8 mouse cellular contexts compared by ENCODE assay signal in the genomic region with DNA sequence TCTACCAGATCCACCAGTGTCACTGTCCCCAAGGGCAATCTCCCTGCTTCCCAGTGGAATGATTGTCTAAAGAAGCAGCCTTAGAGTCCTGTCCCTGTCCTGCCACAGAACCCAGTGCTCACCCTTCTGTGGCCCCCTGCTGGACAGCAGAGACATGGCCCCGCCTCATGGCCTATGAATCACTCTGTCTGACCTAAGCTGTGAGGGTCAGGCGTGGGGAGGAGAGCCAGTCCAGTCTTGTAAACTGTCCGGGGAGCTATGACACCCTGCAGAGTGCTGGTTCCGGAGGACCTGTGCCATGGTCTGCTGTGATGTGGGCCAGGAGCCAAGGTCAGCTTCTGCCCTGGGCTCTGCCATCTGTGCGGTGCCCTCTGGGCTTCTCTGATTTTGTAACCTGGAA.
DNase-seq lines count a peak whose midpoint lies in the region; ATAC-seq and TF ChIP-seq lines count a peak whose summit lies in the region.

No protein-coding gene starts in this region.

- peak; percentile 14 for DNase-seq in CD4-positive helper T cell, adult 2 months (ENCODE audit: low read depth, low spot score)
- DNase-seq in Patski (ENCODE audit: low read depth, low spot score), result peak; percentile 75
- peak; percentile 67 to 79 for DNase-seq in cerebellum, postnatal 14 days
- DNase-seq in heart, adult 8-10 months (ENCODE audit: low spot score), result peak; percentile 85
- DNase-seq in kidney, postnatal 0 days (ENCODE audit: low spot score), result peak; percentile 93
- DNase-seq in lung, postnatal 14 days, result peak; percentile 86
- peak; percentile 15 to 63 for DNase-seq in spleen, postnatal 10 days (ENCODE audit: low spot score in 2 of 2)
- no peak for DNase-seq in left cerebral cortex, postnatal 25 days (ENCODE audit: low spot score in 2 of 2)

- POLR2A ChIA-PET in Patski (lab: Charles Lee), result interaction anchor here (0.7 to 1.6 kb wide), 2 partner anchors 138 to 163 kb away, joined by 3 to 4 read pairs; no protein-coding TSS in a partner anchor

- H3K36me3 ChIP-seq in kidney, postnatal 0 days (ENCODE audit: insufficient read depth, low read length), result no peaks in the 10 kb centered on the region

- H3K4me3 ChIP-seq in kidney, postnatal 0 days (replicated peaks; ENCODE audit: low read depth, low read length), result no peak overlapping the region

- H3K9me3 ChIP-seq in kidney, postnatal 0 days (replicated peaks; ENCODE audit: low read length), result no peaks in the 10 kb centered on the region

- intact Hi-C loops in left cerebral cortex, postnatal 25 days (cut with DNase I), result no loop called here

- in situ Hi-C loops in Patski (cut with MboI; ENCODE audit: low pct_unique_long_range_greater_than_20kb), result no loop called here

- TF ChIP-seq CTCF in Patski (IDR thresholded peaks at IDR 0.05), result no peak
- peak; percentile 92 for TF ChIP-seq CTCF in kidney, postnatal 0 days (IDR thresholded peaks at IDR 0.05; ENCODE audit: low read depth)

- WGBS in kidney, postnatal 0 days, result 26% methylated on average over 5 of the region's 5 CpGs

- peak; percentile 54 for ATAC-seq in Patski
- ATAC-seq in kidney, postnatal 0 days (replicated peaks; ENCODE audit: low FRiP score, low read depth), result peak; percentile 88

- CTCF ChIA-PET in Patski (lab: Charles Lee), result interaction anchor here (0.7 to 1.7 kb wide), 10 partner anchors 10 to 214 kb away, joined by 3 to 7 read pairs (median 4); no protein-coding TSS in a partner anchor

- no peak overlapping the region for H3K27ac ChIP-seq in kidney, postnatal 0 days

- H3K9ac ChIP-seq in kidney, postnatal 0 days (ENCODE audit: low read depth, low read length), result no peak overlapping the region

- H3K4me2 ChIP-seq in kidney, postnatal 0 days (ENCODE audit: low read length), result no peak overlapping the region

- H3K27me3 ChIP-seq in Patski, result no peaks in the 10 kb centered on the region
- H3K27me3 ChIP-seq in kidney, postnatal 0 days (ENCODE audit: insufficient read depth, low read length), result no peaks in the 10 kb centered on the region

- 0 out of 2 replicates have a peak, but pooled peaks cover 4% of the 10 kb centered on the region for H3K4me1 ChIP-seq in kidney, postnatal 0 days (replicated peaks; ENCODE audit: insufficient read depth, low read length)

Comparison
In these comparisons a context has a peak if more than half of its experiments do, and no peak if none do; other contexts are left out.
1. DNase-seq: peak in CD4-positive helper T cell, adult 2 months (single experiment), Patski (single experiment), cerebellum, postnatal 14 days (2 of 2), heart, adult 8-10 months (single experiment), kidney, postnatal 0 days (single experiment), lung, postnatal 14 days (single experiment) and spleen, postnatal 10 days (2 of 2); none in left cerebral cortex, postnatal 25 days (0 of 2).